Mouse (Mus musculus) hindbrain, embryonic 12.5 days (tissue): Measurements from ENCODE around the gene Proser2. TPM values are rescaled to one million over a fixed set of nuclear protein-coding genes. Genes with fewer than 3 reads are reported as not detected.
A peak's percentile ranks its signal among the peaks of the same experiment; 100 is the strongest.

Experiments used
- ATAC-seq: fragments of 200-750 bp; cut with Nextera tagmentation; 2 replicates; pipeline ENCODE4 v1.8.0; 2017; ENCODE audit warnings: moderate TSS enrichment; ENCODE audit not compliant: low FRiP score
- H3K27ac ChIP-seq: fragments of 300-500 bp; sonication (generic); 2 replicates; pipeline ENCODE4 v1.5.1; 2016; ENCODE audit warnings: mild to moderate bottlenecking
- H3K27me3 ChIP-seq: fragments of 300-500 bp; sonication (generic); 2 replicates; pipeline ENCODE4 v1.6.1; 2016; ENCODE audit warnings: mild to moderate bottlenecking
- H3K36me3 ChIP-seq: fragments of 300-500 bp; sonication (generic); 2 replicates; pipeline ENCODE4 v1.6.1; 2016; ENCODE audit warnings: mild to moderate bottlenecking
- H3K4me1 ChIP-seq: fragments of 300-500 bp; sonication (generic); 2 replicates; pipeline ENCODE4 v1.6.1; 2016
- H3K4me2 ChIP-seq: fragments of 300-500 bp; sonication (generic); replicated peaks from 2 replicates; pipeline ENCODE4 v1.6.1; 2016; ENCODE audit warnings: mild to moderate bottlenecking
- H3K4me3 ChIP-seq: fragments of 300-500 bp; sonication (generic); 2 replicates; pipeline ENCODE4 v1.5.1; 2016; ENCODE audit warnings: mild to moderate bottlenecking
- H3K9ac ChIP-seq: fragments of 300-500 bp; sonication (generic); 2 replicates; pipeline ENCODE4 v1.6.1; 2016; ENCODE audit warnings: mild to moderate bottlenecking, moderate library complexity
- H3K9me3 ChIP-seq: fragments of 300-500 bp; sonication (generic); replicated peaks from 2 replicates; pipeline ENCODE4 v1.6.1; 2016; ENCODE audit warnings: mild to moderate bottlenecking
- WGBS: fragments of 180-500 bp; shearing (Covaris S2); methylation state at CpG from one replicate; pipeline ENCODE4 v1.1.7; 2016; 5-methylcytosine and 5-hydroxymethylcytosine counted together
- polyA plus RNA-seq: library from polyadenylated mRNA; unstranded; fragments of >200 nt; fragmentation: Nextera tagmentation; extraction: Ambion mirVana; gene quantifications from 2 replicates; pipeline ENCODE4 v1.2.1, GENCODE M21; 2016

Proser2 gene
- 6.4 and 6.6 TPM in 2 replicates for polyA plus RNA-seq

DNA sequence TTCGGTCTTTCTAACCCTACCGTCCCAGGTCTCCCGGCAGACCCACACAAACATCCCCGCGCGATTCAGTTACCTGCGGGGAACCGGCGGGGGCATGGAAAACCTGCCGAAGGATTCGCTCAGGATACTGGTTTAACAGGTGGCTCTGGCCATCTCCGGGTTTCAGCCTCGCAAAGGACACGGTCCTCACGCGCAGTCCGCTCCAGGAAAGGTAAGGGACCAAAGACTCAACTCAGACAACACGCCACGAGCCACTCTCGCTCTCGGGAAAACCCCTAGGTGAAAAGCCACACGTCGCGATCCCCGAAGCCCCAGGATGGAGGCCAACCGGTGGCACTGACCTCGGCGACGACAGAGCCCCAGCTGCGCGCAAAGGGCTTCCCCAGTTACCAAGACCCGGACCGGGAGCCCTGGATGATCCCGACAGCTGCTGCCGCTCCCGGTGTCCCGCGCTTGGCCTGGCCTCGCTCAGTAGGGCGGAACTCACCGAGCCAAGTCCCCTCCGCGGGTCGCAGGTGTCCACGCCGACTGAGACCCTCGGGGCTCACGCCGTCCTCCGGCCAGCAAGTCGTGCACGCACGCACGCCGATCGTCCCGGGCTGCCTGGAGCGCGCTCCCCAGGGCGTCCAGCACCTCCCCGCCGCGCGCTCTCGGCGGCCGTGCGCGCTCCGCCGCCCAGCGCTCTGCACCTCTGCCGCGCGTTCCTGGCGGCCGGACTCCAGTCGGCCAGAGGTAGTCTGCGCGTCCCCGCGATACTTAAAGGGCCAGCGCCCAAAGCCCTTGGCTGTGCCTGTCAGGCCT lies at the start of gene Proser2:
Proser2 (minus strand) TSS at position 657 of the 801 bp plus-strand sequence.
- peak; percentile 91 for ATAC-seq
- H3K4me3 ChIP-seq = peak within 1 kb of the TSS; percentile 71
- under 1% methylated on average over 81 of the region's 83 CpGs for WGBS
- peak within 1 kb of the TSS; percentile 92 for H3K4me2 ChIP-seq
- H3K4me1 ChIP-seq = no peaks in the 10 kb centered on the region
- peak within 1 kb of the TSS; percentile 73 for H3K9ac ChIP-seq
- no peak within 1 kb of the TSS for H3K27ac ChIP-seq
- H3K36me3 ChIP-seq = no peaks in the 10 kb centered on the region
- no peaks in the 10 kb centered on the region for H3K9me3 ChIP-seq
- H3K27me3 ChIP-seq = peaks cover 27% of the 10 kb centered on the region

DNA sequence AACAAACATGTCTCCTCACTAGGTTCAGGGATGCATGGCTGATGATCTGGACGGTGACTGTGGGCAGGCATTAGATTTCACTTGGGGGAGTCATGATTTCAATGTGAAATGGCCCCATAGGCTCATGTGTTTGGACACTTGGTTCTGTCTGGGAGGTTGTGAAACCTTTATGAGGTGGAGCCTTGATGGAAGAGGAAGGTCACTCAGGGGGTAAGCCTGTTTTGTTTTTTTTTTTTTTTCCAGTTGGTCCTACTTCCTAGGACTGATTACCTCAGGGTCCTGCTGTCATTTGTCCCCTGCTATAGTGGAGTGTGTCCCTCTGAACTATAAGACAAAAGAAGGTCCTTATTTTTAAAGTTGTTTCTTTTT lies 49.7 kb upstream of the Proser2 start:
- no peak overlapping the region for H3K4me2 ChIP-seq
- 0 out of 2 replicates have a peak, but pooled peaks cover 1% of the 10 kb centered on the region for H3K9me3 ChIP-seq
- no peak overlapping the region for H3K9ac ChIP-seq
- H3K27me3 ChIP-seq = no peaks in the 10 kb centered on the region
- H3K4me1 ChIP-seq = no peaks in the 10 kb centered on the region
- no peak for ATAC-seq
- H3K36me3 ChIP-seq = no peaks in the 10 kb centered on the region
- H3K27ac ChIP-seq = peak overlapping the region; percentile 64; the same call in 1 of the 2 replicates
- H3K4me3 ChIP-seq = no peak overlapping the region
- 85% methylated on average over 1 of the region's 1 CpGs for WGBS

DNA sequence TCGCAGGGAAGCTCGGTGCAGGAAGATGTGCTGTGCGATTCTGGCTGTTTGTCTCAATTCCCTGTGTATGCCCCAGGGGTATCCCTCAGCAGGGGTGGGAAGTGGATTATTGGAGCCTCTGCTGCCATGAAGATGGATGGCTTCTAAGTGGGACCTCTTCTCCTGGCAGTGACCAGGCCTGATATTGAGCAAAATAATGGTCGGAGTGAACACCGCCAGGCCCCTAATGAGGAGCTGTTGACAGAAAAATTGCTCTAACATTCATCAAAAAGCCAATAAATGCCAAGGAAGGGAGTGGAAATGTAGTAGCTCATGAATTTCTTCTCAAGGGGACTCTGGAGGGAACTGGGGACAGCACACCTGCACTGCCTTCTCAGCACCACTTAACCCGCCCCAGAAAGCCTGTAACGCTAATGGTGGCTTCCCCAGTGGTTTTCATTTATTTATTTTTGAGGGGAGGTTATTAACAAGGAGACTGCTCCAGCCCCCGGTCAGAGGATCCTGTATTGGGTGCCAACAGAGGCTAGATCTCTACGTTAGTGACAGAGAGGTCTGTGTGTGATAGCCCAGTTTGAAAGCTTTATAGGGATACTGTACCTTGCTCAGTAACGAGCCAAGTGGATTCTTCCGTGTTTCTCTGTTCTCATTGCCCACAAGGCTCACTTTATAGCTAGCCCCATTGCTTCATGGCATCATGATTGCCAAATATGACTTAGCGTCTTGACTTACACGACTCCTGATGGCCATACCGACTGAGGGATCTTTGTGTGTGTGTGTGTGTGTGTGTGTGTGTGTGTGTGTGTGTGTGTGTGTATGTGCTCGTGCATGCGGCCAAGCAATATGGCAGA lies 49.1 kb upstream of the Proser2 start:
- peak overlapping the region; percentile 70; the same call in 1 of the 2 replicates for H3K27ac ChIP-seq
- H3K4me3 ChIP-seq = no peak overlapping the region
- no peak overlapping the region for H3K4me2 ChIP-seq
- whole genome bisulfite sequencing = 76% methylated on average over 16 of the region's 16 CpGs
- peak; percentile 76 for ATAC-seq
- no peaks in the 10 kb centered on the region for H3K36me3 ChIP-seq
- H3K27me3 ChIP-seq = no peaks in the 10 kb centered on the region
- no peaks in the 10 kb centered on the region for H3K4me1 ChIP-seq
- no peaks in the 10 kb centered on the region for H3K9me3 ChIP-seq
- H3K9ac ChIP-seq = no peak overlapping the region

- H3K4me2 ChIP-seq = no peak overlapping the region
- no peaks in the 10 kb centered on the region for H3K9me3 ChIP-seq
- H3K4me1 ChIP-seq = no peaks in the 10 kb centered on the region
- no peaks in the 10 kb centered on the region for H3K27me3 ChIP-seq
- no peak overlapping the region for H3K4me3 ChIP-seq
- H3K36me3 ChIP-seq = no peaks in the 10 kb centered on the region
- no peak overlapping the region for H3K27ac ChIP-seq
- H3K9ac ChIP-seq = no peak overlapping the region
- ATAC-seq = no peak
- WGBS = 60% methylated on average over 3 of the region's 3 CpGs
Measured at GRCm38 (mm10) chr2:6173013-6173412, 43.0 kb upstream of the Proser2 start.

GRCm38 (mm10) chr2:6168560-6168959 lies 38.5 kb upstream of the Proser2 start:
- Histone ChIP-seq H3K36me3 (no peaks in the 10 kb centered on the region), H3K9ac (no peak overlapping the region), H3K4me2 (no peak overlapping the region), H3K9me3 (no peaks in the 10 kb centered on the region), H3K4me3 (no peak overlapping the region), H3K4me1 (no peaks in the 10 kb centered on the region), H3K27me3 (no peaks in the 10 kb centered on the region), H3K27ac (no peak overlapping the region)
- ATAC-seq = no peak
- WGBS = 84% methylated on average over 2 of the region's 2 CpGs

DNA sequence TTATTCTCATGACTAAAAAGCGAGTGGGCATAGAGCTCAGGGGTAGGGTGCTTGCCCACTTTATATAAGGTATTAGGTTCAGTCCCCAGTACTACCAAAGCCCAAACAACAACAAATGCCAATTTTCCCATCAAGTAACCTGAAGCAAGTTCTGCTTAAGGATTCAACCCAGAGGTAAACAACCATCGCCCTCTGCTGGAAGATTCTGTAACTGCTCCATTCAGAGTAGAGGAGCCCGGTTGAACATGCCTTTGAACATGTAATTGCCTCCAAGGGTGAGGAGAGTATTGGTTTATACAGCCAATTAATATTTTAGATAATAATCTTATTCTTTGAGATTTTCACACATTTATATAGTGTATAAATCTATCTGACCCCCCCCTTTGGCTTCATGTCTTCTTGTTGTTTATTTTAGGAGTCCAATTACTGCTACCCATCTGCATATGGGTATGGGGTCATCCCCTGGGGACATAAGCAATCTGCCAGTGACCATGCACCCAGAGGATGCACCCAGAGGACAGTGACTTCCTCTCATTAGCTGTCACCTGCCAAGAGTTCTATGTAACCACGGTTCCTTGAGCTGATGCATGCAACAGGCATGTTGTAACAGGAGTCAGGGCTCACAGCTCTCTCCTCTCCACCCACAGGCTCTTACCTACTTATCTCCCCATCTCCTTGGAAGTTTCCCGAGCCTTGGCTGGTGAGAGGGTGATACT lies 38.0 kb upstream of the Proser2 start:
- Histone ChIP-seq H3K36me3 (no peaks in the 10 kb centered on the region), H3K4me1 (no peaks in the 10 kb centered on the region), H3K4me2 (no peak overlapping the region), H3K9ac (no peak overlapping the region), H3K4me3 (no peak overlapping the region), H3K27me3 (no peaks in the 10 kb centered on the region), H3K9me3 (no peaks in the 10 kb centered on the region), H3K27ac (no peak overlapping the region)
- peak; percentile 22; the same call in 1 of the 2 replicates for ATAC-seq
- WGBS = 36% methylated on average over 5 of the region's 5 CpGs

DNA sequence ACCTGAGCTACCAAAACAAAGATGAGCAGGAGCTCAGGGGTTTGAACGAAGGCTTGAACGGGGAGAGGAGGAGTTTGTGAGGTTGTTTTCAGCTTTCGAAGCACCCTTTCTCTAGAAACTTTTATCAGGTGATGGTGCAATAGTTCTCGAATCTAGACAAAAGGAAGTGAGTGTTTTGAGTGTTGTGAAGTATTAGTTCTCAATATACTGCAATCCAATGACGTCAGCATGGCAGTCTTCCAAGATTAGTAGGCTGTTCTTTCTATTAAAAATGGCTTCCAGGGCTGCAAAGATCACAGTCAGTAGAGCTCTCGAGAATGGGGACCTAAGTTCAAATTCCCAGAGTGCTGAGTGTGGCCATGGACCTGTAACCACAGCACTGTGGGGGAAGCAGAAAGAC lies 35.8 kb upstream of the Proser2 start:
- Histone ChIP-seq H3K4me3 (no peak overlapping the region), H3K4me1 (no peaks in the 10 kb centered on the region), H3K9me3 (no peaks in the 10 kb centered on the region), H3K36me3 (no peaks in the 10 kb centered on the region), H3K4me2 (no peak overlapping the region), H3K27ac (no peak overlapping the region), H3K9ac (no peak overlapping the region), H3K27me3 (no peaks in the 10 kb centered on the region)
- no peak for ATAC-seq
- WGBS = 86% methylated on average over 6 of the region's 6 CpGs

DNA sequence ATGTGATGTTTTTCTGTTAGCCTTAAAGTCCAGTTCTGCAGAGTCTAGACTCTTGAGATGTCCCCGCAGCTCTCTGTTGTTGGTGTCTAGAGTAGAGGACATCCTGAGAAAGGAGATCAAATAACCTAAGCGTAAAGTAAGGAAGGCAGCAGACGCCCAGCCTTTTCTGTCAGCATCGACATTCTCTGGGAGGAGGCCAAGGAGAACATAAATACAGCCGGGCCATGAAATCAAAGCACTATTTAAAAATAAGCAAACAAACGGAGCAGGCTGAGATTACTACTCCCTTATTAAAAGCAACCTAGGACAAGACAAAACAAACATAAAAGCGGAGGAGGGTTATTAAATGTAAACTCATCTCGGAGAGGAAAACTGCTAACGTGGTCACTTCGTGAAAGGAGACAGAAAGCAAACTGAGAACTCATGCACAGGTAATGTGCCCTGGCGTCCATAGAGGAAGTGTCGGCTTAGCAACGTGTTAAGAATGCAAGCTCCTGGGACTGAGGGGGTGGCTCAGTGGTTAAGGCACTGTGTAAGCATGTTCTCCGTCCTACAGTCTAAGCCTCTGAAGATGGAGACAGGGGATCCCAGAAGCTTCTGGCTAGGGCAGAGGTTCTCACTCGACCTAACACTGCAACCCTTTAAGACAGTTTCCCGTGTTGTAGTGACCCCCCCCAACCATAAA lies 34.7 kb upstream of the Proser2 start:
- 0 out of 2 replicates have a peak, but pooled peaks cover 3% of the 10 kb centered on the region for H3K4me1 ChIP-seq
- no peak overlapping the region for H3K9ac ChIP-seq
- ATAC-seq = no peak
- no peak overlapping the region for H3K4me2 ChIP-seq
- 65% methylated on average over 16 of the region's 16 CpGs for WGBS
- no peaks in the 10 kb centered on the region for H3K36me3 ChIP-seq
- no peak overlapping the region for H3K4me3 ChIP-seq
- H3K27me3 ChIP-seq = no peaks in the 10 kb centered on the region
- no peak overlapping the region for H3K27ac ChIP-seq
- H3K9me3 ChIP-seq = no peaks in the 10 kb centered on the region

GRCm38 (mm10) chr2:6162366-6163040 lies 32.5 kb upstream of the Proser2 start:
- Histone ChIP-seq H3K27me3 (no peaks in the 10 kb centered on the region), H3K4me1 (0 out of 2 replicates have a peak, but pooled peaks cover 5% of the 10 kb centered on the region), H3K9me3 (no peaks in the 10 kb centered on the region), H3K36me3 (no peaks in the 10 kb centered on the region), H3K4me2 (no peak overlapping the region), H3K4me3 (no peak overlapping the region), H3K9ac (no peak overlapping the region), H3K27ac (no peak overlapping the region)
- no peak for ATAC-seq
- WGBS = 65% methylated on average over 6 of the region's 6 CpGs

- H3K4me2 ChIP-seq = no peak overlapping the region
- 61% methylated on average over 2 of the region's 2 CpGs for WGBS
- H3K4me3 ChIP-seq = no peak overlapping the region
- no peaks in the 10 kb centered on the region for H3K9me3 ChIP-seq
- no peaks in the 10 kb centered on the region for H3K27me3 ChIP-seq
- no peak overlapping the region for H3K27ac ChIP-seq
- H3K9ac ChIP-seq = no peak overlapping the region
- no peak for ATAC-seq
- 0 out of 2 replicates have a peak, but pooled peaks cover 5% of the 10 kb centered on the region for H3K4me1 ChIP-seq
- no peaks in the 10 kb centered on the region for H3K36me3 ChIP-seq
Measured at GRCm38 (mm10) chr2:6159735-6160134, 29.7 kb upstream of the Proser2 start.

DNA sequence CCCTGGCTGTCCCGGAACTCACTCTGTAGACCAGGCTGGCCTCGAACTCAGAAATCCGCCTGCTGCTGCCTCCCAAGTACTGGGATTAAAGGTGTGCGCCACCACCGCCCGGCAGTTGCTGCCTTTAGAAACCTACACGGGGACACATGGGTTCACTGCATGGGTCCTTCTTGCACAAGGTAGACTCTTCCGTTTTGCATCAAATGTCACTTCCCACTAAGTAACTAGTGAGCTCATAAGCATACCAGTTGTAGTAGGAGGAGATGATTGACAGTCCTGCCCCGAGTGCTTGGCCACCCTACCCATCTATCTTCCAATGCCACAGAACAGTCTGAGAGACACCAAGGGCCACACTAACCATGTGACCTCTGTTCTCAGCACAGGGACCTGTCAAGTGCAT lies 29.2 kb upstream of the Proser2 start:
- ATAC-seq = no peak
- Histone ChIP-seq H3K27ac (no peak overlapping the region), H3K4me1 (0 out of 2 replicates have a peak, but pooled peaks cover 5% of the 10 kb centered on the region), H3K4me2 (no peak overlapping the region), H3K36me3 (no peaks in the 10 kb centered on the region), H3K9ac (no peak overlapping the region), H3K4me3 (no peak overlapping the region), H3K9me3 (no peaks in the 10 kb centered on the region), H3K27me3 (no peaks in the 10 kb centered on the region)
- 81% methylated on average over 9 of the region's 9 CpGs for WGBS
